Mouse (Mus musculus): ENCODE results near the gene Serinc5. TPM values are rescaled to one million over a fixed set of nuclear protein-coding genes. Genes with fewer than 3 reads are reported as not detected.

Gene Serinc5
- polyA plus RNA-seq, 1 experiment from 2014 or later, result 22.5 TPM

- peaks cover 17% of the 10 kb centered on the region for H3K4me1 ChIP-seq
- 90% methylated on average over 4 of the region's 4 CpGs for WGBS
- no peak for ATAC-seq (replicated peaks)
- H3K36me3 ChIP-seq, result no peaks in the 10 kb centered on the region
- H3K4me2 ChIP-seq (replicated peaks), result no peak overlapping the region
- H3K4me3 ChIP-seq, result no peak overlapping the region
- H3K9ac ChIP-seq (replicated peaks), result no peak overlapping the region
- no peaks in the 10 kb centered on the region for H3K9me3 ChIP-seq
- H3K27ac ChIP-seq (replicated peaks), result peak overlapping the region; percentile 80
- H3K27me3 ChIP-seq, result no peaks in the 10 kb centered on the region
Observed at GRCm38 (mm10) chr13:92697141-92697540, 86.2 kb downstream of the Serinc5 start.

GRCm38 (mm10) chr13:92698781-92699180 lies 87.9 kb downstream of the Serinc5 start:
- Histone ChIP-seq H3K9ac (replicated peaks) (no peak overlapping the region), H3K9me3 (no peaks in the 10 kb centered on the region), H3K27ac (replicated peaks) (0 out of 2 replicates have a peak overlapping the region, but pooled peaks have one; percentile 5), H3K4me3 (no peak overlapping the region), H3K36me3 (no peaks in the 10 kb centered on the region), H3K27me3 (no peaks in the 10 kb centered on the region), H3K4me1 (peaks cover 17% of the 10 kb centered on the region), H3K4me2 (replicated peaks) (no peak overlapping the region)
- no peak for ATAC-seq (replicated peaks)
- WGBS, result 34% methylated on average over 9 of the region's 9 CpGs

GRCm38 (mm10) chr13:92699395-92699794 lies 88.5 kb downstream of the Serinc5 start:
- H3K4me1 ChIP-seq, result peaks cover 17% of the 10 kb centered on the region
- H3K27me3 ChIP-seq, result no peaks in the 10 kb centered on the region
- no peak overlapping the region for H3K4me3 ChIP-seq
- H3K36me3 ChIP-seq, result no peaks in the 10 kb centered on the region
- H3K27ac ChIP-seq (replicated peaks), result no peak overlapping the region
- H3K9me3 ChIP-seq, result no peaks in the 10 kb centered on the region
- no peak overlapping the region for H3K9ac ChIP-seq (replicated peaks)
- no peak overlapping the region for H3K4me2 ChIP-seq (replicated peaks)
- ATAC-seq (replicated peaks), result no peak
- WGBS, result 93% methylated on average over 6 of the region's 6 CpGs

- no peaks in the 10 kb centered on the region for H3K27me3 ChIP-seq
- peaks cover 5% of the 10 kb centered on the region; the same call in 1 of the 2 replicates for H3K36me3 ChIP-seq
- WGBS, result 79% methylated on average over 5 of the region's 5 CpGs
- H3K9me3 ChIP-seq, result no peaks in the 10 kb centered on the region
- H3K4me2 ChIP-seq (replicated peaks), result no peak overlapping the region
- H3K4me3 ChIP-seq, result no peak overlapping the region
- ATAC-seq (replicated peaks), result no peak
- H3K27ac ChIP-seq (replicated peaks), result no peak overlapping the region
- no peak overlapping the region for H3K9ac ChIP-seq (replicated peaks)
- peaks cover 9% of the 10 kb centered on the region for H3K4me1 ChIP-seq
Observed at GRCm38 (mm10) chr13:92702035-92702434, 91.1 kb downstream of the Serinc5 start.

GRCm38 (mm10) chr13:92703241-92704027 lies 92.5 kb downstream of the Serinc5 start:
- Histone ChIP-seq H3K4me3 (no peak overlapping the region), H3K4me1 (peaks cover 6% of the 10 kb centered on the region), H3K9me3 (no peaks in the 10 kb centered on the region), H3K27me3 (no peaks in the 10 kb centered on the region), H3K9ac (replicated peaks) (no peak overlapping the region), H3K27ac (replicated peaks) (0 out of 2 replicates have a peak overlapping the region, but pooled peaks have one; percentile 20), H3K36me3 (peaks cover 5% of the 10 kb centered on the region; the same call in 1 of the 2 replicates), H3K4me2 (replicated peaks) (no peak overlapping the region)
- WGBS, result 21% methylated on average over 8 of the region's 8 CpGs
- peak; percentile 72 for ATAC-seq (replicated peaks)

GRCm38 (mm10) chr13:92704189-92704588 lies 93.3 kb downstream of the Serinc5 start:
- no peak for ATAC-seq (replicated peaks)

GRCm38 (mm10) chr13:92705016-92705535 lies 94.2 kb downstream of the Serinc5 start:
- H3K27me3 ChIP-seq, result no peaks in the 10 kb centered on the region
- ATAC-seq (replicated peaks), result no peak
- H3K4me2 ChIP-seq (replicated peaks), result no peak overlapping the region
- WGBS, result 91% methylated on average over 7 of the region's 7 CpGs
- H3K4me1 ChIP-seq, result no peaks in the 10 kb centered on the region
- no peak overlapping the region for H3K4me3 ChIP-seq
- H3K9ac ChIP-seq (replicated peaks), result no peak overlapping the region
- peaks cover 5% of the 10 kb centered on the region; the same call in 1 of the 2 replicates for H3K36me3 ChIP-seq
- no peaks in the 10 kb centered on the region for H3K9me3 ChIP-seq
- H3K27ac ChIP-seq (replicated peaks), result no peak overlapping the region

More at GRCm38 (mm10) chr13:92704189-92704588, 93.3 kb downstream of the Serinc5 start:
- H3K9me3 ChIP-seq, result no peaks in the 10 kb centered on the region
- H3K27me3 ChIP-seq, result no peaks in the 10 kb centered on the region
- no peaks in the 10 kb centered on the region for H3K4me1 ChIP-seq
- H3K27ac ChIP-seq (replicated peaks), result no peak overlapping the region
- no peak overlapping the region for H3K4me3 ChIP-seq
- no peak overlapping the region for H3K4me2 ChIP-seq (replicated peaks)
- 62% methylated on average over 7 of the region's 7 CpGs for WGBS
- no peak overlapping the region for H3K9ac ChIP-seq (replicated peaks)
- H3K36me3 ChIP-seq, result peaks cover 5% of the 10 kb centered on the region; the same call in 1 of the 2 replicates

GRCm38 (mm10) chr13:92706342-92707061 lies 95.6 kb downstream of the Serinc5 start:
- no peak for ATAC-seq (replicated peaks)
- Histone ChIP-seq H3K9me3 (no peaks in the 10 kb centered on the region), H3K4me3 (no peak overlapping the region), H3K4me2 (replicated peaks) (no peak overlapping the region), H3K4me1 (no peaks in the 10 kb centered on the region), H3K36me3 (peaks cover 5% of the 10 kb centered on the region; the same call in 1 of the 2 replicates), H3K9ac (replicated peaks) (no peak overlapping the region), H3K27me3 (no peaks in the 10 kb centered on the region), H3K27ac (replicated peaks) (no peak overlapping the region)
- WGBS, result 93% methylated on average over 9 of the region's 9 CpGs

GRCm38 (mm10) chr13:92707941-92708340 lies 97.0 kb downstream of the Serinc5 start:
- Histone ChIP-seq H3K9me3 (no peaks in the 10 kb centered on the region), H3K36me3 (peaks cover 5% of the 10 kb centered on the region; the same call in 1 of the 2 replicates), H3K4me1 (no peaks in the 10 kb centered on the region), H3K27me3 (no peaks in the 10 kb centered on the region), H3K4me2 (replicated peaks) (no peak overlapping the region), H3K9ac (replicated peaks) (no peak overlapping the region), H3K4me3 (no peak overlapping the region), H3K27ac (replicated peaks) (no peak overlapping the region)
- ATAC-seq (replicated peaks), result no peak
- WGBS, result 50% methylated on average over 2 of the region's 2 CpGs

- no peaks in the 10 kb centered on the region for H3K27me3 ChIP-seq
- peaks cover 5% of the 10 kb centered on the region; the same call in 1 of the 2 replicates for H3K36me3 ChIP-seq
- no peak overlapping the region for H3K27ac ChIP-seq (replicated peaks)
- no peak overlapping the region for H3K9ac ChIP-seq (replicated peaks)
- WGBS, result 58% methylated on average over 1 of the region's 1 CpGs
- H3K4me3 ChIP-seq, result no peak overlapping the region
- ATAC-seq (replicated peaks), result no peak
- no peak overlapping the region for H3K4me2 ChIP-seq (replicated peaks)
- no peaks in the 10 kb centered on the region for H3K9me3 ChIP-seq
- H3K4me1 ChIP-seq, result no peaks in the 10 kb centered on the region
Observed at GRCm38 (mm10) chr13:92708466-92708865, 97.6 kb downstream of the Serinc5 start.

GRCm38 (mm10) chr13:92709535-92709934 lies 98.6 kb downstream of the Serinc5 start:
- Histone ChIP-seq H3K27ac (replicated peaks) (no peak overlapping the region), H3K4me1 (no peaks in the 10 kb centered on the region), H3K4me2 (replicated peaks) (no peak overlapping the region), H3K36me3 (peaks cover 5% of the 10 kb centered on the region; the same call in 1 of the 2 replicates), H3K27me3 (no peaks in the 10 kb centered on the region), H3K9ac (replicated peaks) (no peak overlapping the region), H3K4me3 (no peak overlapping the region), H3K9me3 (no peaks in the 10 kb centered on the region)
- WGBS, result 17% methylated on average over 3 of the region's 3 CpGs
- 0 out of 2 replicates have a peak, but pooled peaks have one; percentile 19 for ATAC-seq (replicated peaks)

GRCm38 (mm10) chr13:92710361-92710760 lies 99.5 kb downstream of the Serinc5 start:
- Histone ChIP-seq H3K36me3 (peaks cover 5% of the 10 kb centered on the region; the same call in 1 of the 2 replicates), H3K9me3 (no peaks in the 10 kb centered on the region), H3K4me1 (no peaks in the 10 kb centered on the region), H3K4me2 (replicated peaks) (no peak overlapping the region), H3K9ac (replicated peaks) (no peak overlapping the region), H3K4me3 (no peak overlapping the region), H3K27me3 (no peaks in the 10 kb centered on the region), H3K27ac (replicated peaks) (no peak overlapping the region)
- 76% methylated on average over 1 of the region's 1 CpGs for WGBS
- no peak for ATAC-seq (replicated peaks)
